In the genomic region with DNA sequence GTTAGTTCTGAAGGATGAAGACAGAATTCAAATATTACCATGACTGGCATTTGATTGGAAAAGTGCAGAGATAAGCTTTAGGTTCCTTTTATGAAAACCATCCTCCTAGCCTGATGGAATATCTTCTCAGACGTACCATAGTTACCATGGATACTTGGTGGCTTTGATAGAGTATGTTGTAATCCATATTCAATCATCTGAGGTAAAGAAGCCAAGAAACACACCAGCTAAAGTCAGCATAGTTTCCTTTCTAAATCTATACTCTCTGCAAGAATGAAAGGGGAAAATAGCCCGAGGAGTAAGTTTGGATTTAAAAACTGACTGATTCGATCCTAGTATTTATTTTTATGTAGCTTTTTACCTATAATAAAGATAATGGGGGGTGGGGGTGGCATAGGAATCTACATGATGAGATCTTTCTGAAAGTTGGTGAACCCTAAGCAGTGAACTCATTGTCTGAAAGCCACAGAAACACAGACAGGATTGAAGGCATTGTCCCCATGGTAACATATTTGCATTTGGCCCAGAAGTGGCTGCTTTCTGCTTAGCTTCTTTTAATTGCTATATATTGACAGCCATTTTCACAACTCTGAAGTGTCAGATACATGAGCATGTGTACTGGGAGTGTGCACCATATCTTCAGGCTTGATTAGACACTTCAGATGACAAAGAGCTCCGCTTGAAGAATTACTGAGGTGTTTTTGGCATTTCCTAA, we compare ENCODE assay signal across 21 mouse cellular contexts.
A peak's percentile ranks its signal among the peaks of the same experiment; 100 is the strongest.
DNase-seq lines count a peak whose midpoint lies in the region; ATAC-seq lines count a peak whose summit lies in the region.
"Had no signal": no experiment of that assay in that cellular context is flagged by ENCODE, and none has a peak within 500 bp of the region (broad histone marks: within the 10 kb centered on the region; RNA-seq: fewer than 3 reads in every experiment).

No protein-coding gene starts in this region.

- no peaks in the 10 kb centered on the region for H3K27me3 ChIP-seq in midbrain, embryonic 10.5 days (ENCODE audit: low read depth, poor library complexity, severe bottlenecking)
- H3K27me3 ChIP-seq in intestine, embryonic 15.5 days (replicated peaks) = no peaks in the 10 kb centered on the region
- H3K27me3 ChIP-seq in liver, embryonic 12.5 days (replicated peaks) = no peaks in the 10 kb centered on the region
- H3K27me3 ChIP-seq: neural tube, embryonic 12.5 days had no signal

- no peak overlapping the region for H3K4me3 ChIP-seq in midbrain, embryonic 10.5 days
- H3K4me3 ChIP-seq in intestine, embryonic 15.5 days (replicated peaks) = no peak overlapping the region
- H3K4me3 ChIP-seq in liver, embryonic 12.5 days = no peak overlapping the region
- H3K4me3 ChIP-seq: heart, adult 2 months; heart, embryonic 15.5 days; neural tube, embryonic 12.5 days had no signal

- peak overlapping the region; percentile 49; the same call in 1 of the 2 replicates for H3K27ac ChIP-seq in midbrain, embryonic 10.5 days (replicated peaks)
- no peak overlapping the region for H3K27ac ChIP-seq in intestine, embryonic 15.5 days
- no peak overlapping the region for H3K27ac ChIP-seq in liver, embryonic 12.5 days
- H3K27ac ChIP-seq: heart, adult 2 months; heart, embryonic 15.5 days; macrophage; neural tube, embryonic 12.5 days; stomach, postnatal 0 days had no signal

- ATAC-seq in frontal cortex, adult (ENCODE audit: low TSS enrichment) = peak; percentile 75
- no peak for ATAC-seq in intestine, embryonic 15.5 days
- ATAC-seq in liver, embryonic 12.5 days = no peak

- no peaks in the 10 kb centered on the region for H3K9me3 ChIP-seq in midbrain, embryonic 10.5 days (replicated peaks)
- H3K9me3 ChIP-seq in intestine, embryonic 15.5 days = no peaks in the 10 kb centered on the region
- H3K9me3 ChIP-seq in liver, embryonic 12.5 days (replicated peaks) = no peaks in the 10 kb centered on the region
- H3K9me3 ChIP-seq: neural tube, embryonic 12.5 days had no signal

- H3K9ac ChIP-seq in intestine, embryonic 15.5 days = no peak overlapping the region
- H3K9ac ChIP-seq in liver, embryonic 12.5 days = no peak overlapping the region
- H3K9ac ChIP-seq: heart, embryonic 15.5 days; lung, embryonic 14.5 days; neural tube, embryonic 12.5 days had no signal

- H3K4me2 ChIP-seq in intestine, embryonic 15.5 days (replicated peaks) = no peak overlapping the region
- H3K4me2 ChIP-seq in liver, embryonic 12.5 days = no peak overlapping the region
- H3K4me2 ChIP-seq: heart, embryonic 15.5 days; lung, embryonic 14.5 days; neural tube, embryonic 12.5 days had no signal

- H3K36me3 ChIP-seq in midbrain, embryonic 10.5 days = peaks cover 22% of the 10 kb centered on the region
- H3K36me3 ChIP-seq in intestine, embryonic 15.5 days = no peaks in the 10 kb centered on the region
- peaks cover 27% of the 10 kb centered on the region for H3K36me3 ChIP-seq in liver, embryonic 12.5 days
- H3K36me3 ChIP-seq: heart, embryonic 15.5 days had no signal

- 48% methylated on average over 4 of the region's 4 CpGs for WGBS in midbrain, embryonic 10.5 days
- WGBS in intestine, embryonic 15.5 days = 84% methylated on average over 4 of the region's 4 CpGs
- WGBS in liver, embryonic 12.5 days (ENCODE audit: insufficient replicate concordance) = 74% methylated on average over 4 of the region's 4 CpGs

- peaks cover 50% of the 10 kb centered on the region for H3K4me1 ChIP-seq in midbrain, embryonic 10.5 days
- H3K4me1 ChIP-seq in intestine, embryonic 15.5 days (replicated peaks) = no peaks in the 10 kb centered on the region
- peaks cover 12% of the 10 kb centered on the region; the same call in 1 of the 2 replicates for H3K4me1 ChIP-seq in liver, embryonic 12.5 days
- H3K4me1 ChIP-seq: neural tube, embryonic 12.5 days had no signal

- DNase-seq in frontal cortex, postnatal 10 days (ENCODE audit: low spot score in 2 of 2) = no peak
- DNase-seq in brain, embryonic 18.5 days (ENCODE audit: low read depth, low spot score) = peak; percentile 55
- DNase-seq in midbrain, embryonic 10.5 days (ENCODE audit: low spot score) = no peak
- DNase-seq in retina, embryonic 14.5 days (ENCODE audit: low spot score) = peak; percentile 17
- DNase-seq: adrenal gland, postnatal 10 days; cerebellum, adult 2 months; gastrocnemius, postnatal 14 days; heart, adult 2 months; kidney, adult 2 months; kidney, postnatal 4 days; liver; lung, embryonic 14.5 days; right cerebral cortex, postnatal 14 days; thymus, postnatal 25 days had no signal

Comparison
In these comparisons a context has a peak if more than half of its experiments do, and no peak if none do; other contexts are left out.
1. DNase-seq: peak in brain, embryonic 18.5 days (single experiment) and retina, embryonic 14.5 days (single experiment); none in frontal cortex, postnatal 10 days (0 of 2) and midbrain, embryonic 10.5 days (single experiment).